Mouse (Mus musculus) activated CD4-positive, CD25-positive, alpha-beta regulatory T cell, adult 4 months (primary cell): ENCODE measurements around the gene Setd4. TPM values are rescaled to one million over a fixed set of nuclear protein-coding genes. Genes with fewer than 3 reads are reported as not detected.
"Not testable (repeated sequence)": the region's sequence is repeated elsewhere in the genome, so short reads cannot be mapped to it uniquely, and the experiment has no call there.

Experiments used
- ATAC-seq: one replicate; pipeline ENCODE4 v1.8.0; 2017
- polyA plus RNA-seq, 2 experiments: library from polyadenylated mRNA; unstranded; fragments of 100-300 nt; shearing (Covaris generic); gene quantifications; one replicate each; pipeline ENCODE4 v1.2.1; 2017

Setd4 gene
- 10 to 100 TPM; 28.0 to 42.8 TPM for polyA plus RNA-seq

DNA sequence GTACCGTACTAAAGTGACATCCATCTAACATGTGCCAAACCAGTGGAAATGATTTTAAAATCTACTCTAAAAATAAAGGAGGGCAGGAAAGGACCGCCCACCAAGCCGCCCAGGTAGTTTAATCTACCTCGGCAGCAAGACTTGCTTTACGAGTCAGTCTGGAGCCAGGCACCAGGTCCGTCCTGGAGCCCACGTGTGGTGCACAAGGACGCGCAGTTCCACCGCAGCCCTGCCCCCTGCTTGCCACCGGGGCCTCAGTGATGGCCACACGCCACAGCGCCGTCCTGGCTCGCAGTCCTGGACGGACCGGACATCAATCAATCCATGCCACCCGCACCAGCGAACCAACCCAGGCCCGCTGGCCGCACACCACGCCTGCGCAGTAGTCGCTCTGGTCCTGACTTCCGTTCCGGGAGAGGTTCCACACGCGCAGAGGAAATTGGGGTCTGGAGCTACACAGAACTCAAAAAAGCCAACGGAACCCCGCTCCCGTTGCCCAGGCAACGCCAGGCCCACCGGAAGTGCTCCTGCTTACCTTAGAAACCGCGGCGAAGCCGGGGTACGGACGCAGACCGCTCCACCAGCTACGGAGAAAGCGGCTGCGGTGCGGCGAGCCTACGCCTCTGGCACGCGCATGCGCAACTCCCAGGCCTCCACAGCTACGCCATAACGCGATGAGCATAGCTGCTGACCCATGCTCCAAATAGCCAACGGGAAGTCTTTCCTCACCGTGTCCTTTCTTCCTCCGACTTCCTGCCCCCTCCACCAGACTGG lies at the start of gene Setd4:
Setd4 (minus strand) TSS at position 625 of the 774 bp plus-strand sequence.
- ATAC-seq: peak; percentile 71

GRCm38 (mm10) chr16:93648441-93649183 lies 44.7 kb upstream of the Setd4 start:
- ATAC-seq: no peak

- ATAC-seq: no peak
Observed at GRCm38 (mm10) chr16:93644006-93644405, 40.1 kb upstream of the Setd4 start.

GRCm38 (mm10) chr16:93627761-93628400 lies 24.0 kb upstream of the Setd4 start, which contains the start of gene Gm5678:
TSS of gene Gm5678 (plus strand) at chr16:93628097.
- ATAC-seq: no peak

DNA sequence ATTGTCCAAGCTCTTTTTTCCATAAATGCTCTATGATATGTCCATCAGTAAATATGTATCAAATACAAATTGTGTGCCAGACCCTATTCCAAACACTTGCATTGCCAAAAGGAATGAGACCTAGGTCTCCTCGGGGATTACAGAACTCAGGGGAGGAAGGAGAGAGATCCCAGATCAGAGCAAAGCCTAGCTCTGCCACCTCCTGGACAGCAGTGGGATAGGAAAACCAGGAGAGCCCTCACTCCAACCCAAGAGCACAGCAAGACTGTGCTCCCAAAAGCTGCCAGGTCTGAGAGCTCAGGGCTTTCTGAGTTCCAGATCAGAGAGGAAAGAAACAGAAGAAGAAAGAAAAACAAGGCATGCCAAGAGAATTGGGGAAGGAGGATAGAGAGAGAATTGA lies 22.9 kb upstream of the Setd4 start:
- no peak for ATAC-seq

DNA sequence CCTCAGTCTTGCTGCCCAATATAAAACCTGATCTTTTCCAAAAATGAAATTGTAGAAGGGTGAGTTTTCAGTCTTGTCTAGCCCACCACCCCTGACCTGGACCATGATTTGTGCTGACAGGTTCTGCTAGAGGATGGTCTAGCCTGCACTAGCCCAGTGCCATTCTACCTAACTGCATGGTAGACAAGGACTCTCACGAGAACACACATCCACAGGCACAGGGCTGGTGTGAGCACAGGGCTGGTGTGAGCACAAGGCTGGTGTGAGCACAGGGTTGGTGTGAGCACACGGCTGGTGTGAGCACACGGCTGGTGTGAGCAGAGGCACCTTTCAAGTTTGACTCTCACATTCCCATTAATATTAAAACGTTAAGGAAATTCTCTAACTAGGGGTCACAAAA lies 20.8 kb upstream of the Setd4 start:
- no peak for ATAC-seq

DNA sequence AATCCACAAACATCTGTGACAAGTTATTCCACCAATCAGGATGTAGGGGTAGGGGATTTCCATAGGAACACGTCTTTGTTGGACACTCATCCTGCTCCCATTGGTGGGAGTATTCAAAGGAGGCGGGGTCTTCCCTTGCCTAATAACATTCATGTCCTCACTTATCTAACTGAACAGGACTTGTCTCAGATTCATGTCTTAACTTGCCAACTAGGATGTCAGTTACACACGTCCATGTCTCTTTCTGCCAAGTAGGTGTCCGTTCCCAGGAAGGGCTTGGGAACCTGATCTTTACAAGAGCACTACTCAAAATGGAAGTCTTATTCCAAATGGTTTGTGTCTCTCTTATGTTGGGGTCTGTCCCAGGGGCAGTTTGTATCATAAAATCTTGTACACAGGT lies 19.9 kb upstream of the Setd4 start:
- ATAC-seq: not testable (repeated sequence)

DNA sequence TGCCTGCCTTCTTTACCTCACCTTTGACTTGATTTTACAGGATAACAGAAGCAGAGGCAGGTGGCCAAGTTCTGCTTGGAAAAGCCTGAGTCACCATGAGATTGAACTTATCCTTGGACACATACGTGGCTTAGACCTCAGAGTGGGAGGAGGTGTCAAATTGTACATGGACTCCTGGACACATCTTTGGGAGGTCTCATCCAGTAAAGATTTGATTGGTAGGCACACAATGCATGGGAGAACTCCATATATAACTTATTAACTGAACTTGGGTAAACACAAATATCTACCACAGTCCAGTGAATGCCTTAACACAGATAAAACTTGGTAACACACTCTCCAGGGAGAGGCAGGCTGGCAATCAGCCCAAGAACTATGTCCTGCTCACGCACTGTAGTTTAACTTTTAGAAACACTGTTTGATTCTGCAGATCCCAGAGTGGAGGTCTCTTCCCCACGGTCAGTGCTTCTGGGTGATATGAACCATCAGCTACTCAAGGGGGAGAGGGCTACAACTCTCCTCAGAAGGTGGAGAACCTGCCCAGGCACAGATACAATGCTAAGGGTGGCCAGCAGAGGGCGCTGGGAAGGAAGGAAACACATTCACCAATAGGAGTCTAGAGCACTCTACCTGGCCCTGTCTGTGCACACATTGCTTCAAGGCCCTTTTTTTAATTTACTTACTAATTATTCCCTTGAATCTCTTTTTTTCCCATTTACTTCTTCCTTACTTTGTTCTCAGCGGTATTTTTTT lies 11.4 kb upstream of the Setd4 start:
- peak; percentile 95 for ATAC-seq

DNA sequence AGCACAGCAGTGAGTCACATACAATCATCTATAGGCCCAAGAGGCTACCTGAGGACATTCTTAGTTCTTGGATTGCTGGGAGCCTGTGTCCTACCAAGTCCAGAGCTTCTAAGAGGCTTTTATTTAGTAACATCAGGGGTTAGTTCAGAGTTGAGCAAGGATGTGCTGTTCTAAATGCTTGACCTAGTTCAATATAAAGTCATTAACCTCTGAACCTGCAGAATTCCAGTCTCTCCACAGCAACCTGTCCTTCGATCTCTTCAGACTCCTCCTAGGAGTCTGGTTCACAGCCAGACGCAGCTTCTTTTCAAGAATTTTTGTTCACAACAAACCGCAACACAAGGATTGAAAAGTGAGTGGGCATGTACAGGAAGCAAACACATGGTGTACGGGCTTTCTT lies 7.1 kb upstream of the Setd4 start:
- no peak for ATAC-seq

- no peak for ATAC-seq
Observed at GRCm38 (mm10) chr16:93609796-93610195, 5.9 kb upstream of the Setd4 start.

DNA sequence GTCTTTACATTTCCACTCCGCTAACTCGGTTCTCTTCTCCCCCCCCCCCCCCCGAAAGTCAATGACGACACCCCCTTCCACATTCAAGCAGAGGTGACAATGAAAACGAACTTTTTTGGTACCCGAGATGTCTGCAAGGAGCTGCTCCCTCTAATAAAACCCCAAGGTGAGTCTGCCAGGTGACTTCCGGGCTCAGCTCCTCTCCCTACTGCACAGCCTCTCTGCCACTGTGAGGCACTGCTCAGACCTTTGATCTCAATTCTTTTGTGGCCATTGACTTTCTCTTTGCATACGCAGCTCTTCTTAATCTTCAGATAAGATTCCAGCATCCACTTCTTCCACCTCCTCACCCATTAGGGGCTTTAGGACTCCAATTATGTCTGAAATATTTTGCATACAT lies 4.9 kb upstream of the Setd4 start:
- no peak for ATAC-seq

DNA sequence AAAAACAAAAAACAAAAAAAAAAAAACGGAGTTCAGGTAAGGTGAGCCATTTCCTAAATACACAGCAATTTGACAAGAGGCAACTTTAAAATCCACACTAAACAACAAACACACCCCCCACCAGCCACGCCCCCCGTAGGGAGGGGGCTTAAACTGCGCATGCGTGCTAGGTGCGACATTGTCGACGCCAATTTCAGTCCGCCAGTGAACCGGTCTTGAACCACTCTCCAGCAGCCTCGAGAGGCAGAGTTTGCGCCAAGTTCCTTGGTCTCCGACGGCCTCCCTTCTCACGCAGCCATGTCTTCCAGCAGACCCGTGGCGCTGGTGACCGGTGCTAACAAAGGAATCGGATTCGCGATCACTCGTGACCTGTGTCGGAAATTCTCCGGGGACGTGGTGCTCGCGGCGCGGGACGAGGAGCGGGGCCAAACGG lies 3.8 kb upstream of the Setd4 start:
- ATAC-seq: peak; percentile 60

- ATAC-seq: no peak
Observed at GRCm38 (mm10) chr16:93606146-93606545, 2.3 kb upstream of the Setd4 start.

GRCm38 (mm10) chr16:93605553-93605952 lies 1.7 kb upstream of the Setd4 start, which contains the start of gene Cbr1:
TSS of gene Cbr1 (plus strand) at chr16:93605853.
- no peak for ATAC-seq

DNA sequence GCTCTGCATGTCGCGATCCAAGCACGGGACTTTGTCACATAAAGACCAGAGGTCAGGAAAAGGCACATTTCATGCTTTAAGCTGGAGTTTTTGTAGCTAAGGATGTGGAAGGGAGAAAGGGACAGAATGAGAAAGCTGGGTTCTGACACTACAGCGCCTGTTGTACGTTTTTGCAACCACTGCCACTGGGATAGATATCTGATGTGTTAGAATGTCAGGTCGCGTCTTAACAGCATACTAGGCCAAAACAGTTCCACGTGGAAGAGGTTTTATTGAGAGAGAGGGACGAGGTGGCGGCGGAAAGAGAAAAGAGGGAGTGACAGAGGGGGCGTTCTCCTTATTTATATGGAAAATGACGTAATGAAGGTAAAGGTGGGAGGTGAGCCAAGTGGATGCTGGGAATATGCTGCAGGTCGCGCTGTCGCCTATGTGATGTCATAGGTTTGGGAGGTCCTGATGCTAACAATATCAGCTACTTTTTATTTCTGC lies 662 bp upstream of the Setd4 start:
- no peak for ATAC-seq

DNA sequence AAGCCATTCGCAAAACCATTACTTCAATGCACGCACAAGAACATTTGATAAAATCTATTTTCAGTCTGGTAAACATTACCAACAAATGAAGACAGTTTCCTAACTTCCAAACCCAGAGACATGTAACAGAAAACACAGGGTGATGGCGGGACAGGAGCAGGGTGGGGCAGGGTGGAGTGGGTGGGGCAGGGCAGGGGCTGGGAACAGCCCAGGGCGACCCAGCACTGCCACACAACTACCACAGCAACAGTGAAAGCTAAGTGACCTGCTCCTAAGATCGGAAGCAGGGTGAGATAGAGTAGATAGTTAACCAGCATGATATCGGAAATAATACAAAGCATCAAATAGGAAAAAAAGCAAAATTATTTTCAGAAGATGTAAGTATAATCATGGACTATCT lies 4.4 kb downstream of the Setd4 start:
- ATAC-seq: no peak

GRCm38 (mm10) chr16:93597551-93597950 lies 6.3 kb downstream of the Setd4 start:
- no peak for ATAC-seq

DNA sequence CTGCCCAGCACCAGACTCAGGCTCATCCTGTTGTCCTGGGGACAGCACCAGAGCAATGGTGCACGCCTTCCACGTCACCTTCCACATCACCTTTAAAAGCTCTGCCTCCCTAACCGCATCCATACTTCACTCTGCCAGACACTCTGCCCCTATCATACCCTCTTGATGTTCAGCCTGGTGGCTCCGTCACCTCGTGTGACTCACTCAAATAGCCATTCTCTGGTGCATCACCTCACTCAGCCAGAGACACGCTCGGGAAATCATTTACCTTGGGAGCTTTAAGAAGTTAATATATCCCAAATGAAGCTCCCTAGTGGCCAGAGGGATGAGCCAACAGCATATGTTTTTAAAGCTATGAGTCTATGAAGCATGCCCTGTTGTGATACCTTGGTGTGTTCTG lies 7.1 kb downstream of the Setd4 start:
- ATAC-seq: no peak

DNA sequence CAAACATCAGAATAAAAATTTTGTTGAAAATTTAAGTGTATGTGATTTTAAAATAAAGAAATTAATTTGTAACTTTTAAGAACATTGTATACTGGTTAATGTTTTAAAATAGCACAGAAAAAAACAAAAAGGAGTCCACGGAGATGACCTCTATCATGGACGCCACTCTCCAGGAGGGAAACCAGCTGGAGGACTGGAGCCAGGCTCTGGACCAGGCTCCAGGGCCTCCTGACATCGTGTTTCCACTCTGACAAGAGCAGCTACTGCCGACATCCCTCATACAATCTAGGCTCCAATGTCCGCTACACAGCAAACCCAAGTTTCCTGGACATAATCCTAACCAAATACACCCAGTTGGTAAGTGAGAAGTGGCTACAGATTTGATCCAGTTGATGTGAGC lies 8.1 kb downstream of the Setd4 start:
- no peak for ATAC-seq

DNA sequence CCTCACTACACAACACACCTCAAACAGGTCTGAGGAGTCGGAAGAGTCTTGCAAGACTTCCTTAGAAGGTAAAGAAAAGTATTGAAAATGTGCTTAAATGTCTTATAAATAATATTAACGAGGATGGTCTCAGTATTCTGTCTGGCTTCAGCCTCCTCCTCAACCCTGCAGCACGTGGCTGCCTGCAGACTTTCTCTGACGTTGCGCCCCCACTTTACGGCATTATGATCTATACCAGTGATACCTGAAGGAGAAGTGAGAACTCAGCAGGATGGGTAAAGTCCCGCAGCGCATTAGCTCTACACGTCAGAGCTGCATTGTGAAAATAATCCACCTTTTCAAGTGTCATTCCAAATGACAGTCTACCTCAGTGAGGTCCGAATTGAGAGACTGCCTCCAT lies 9.4 kb downstream of the Setd4 start:
- no peak for ATAC-seq

DNA sequence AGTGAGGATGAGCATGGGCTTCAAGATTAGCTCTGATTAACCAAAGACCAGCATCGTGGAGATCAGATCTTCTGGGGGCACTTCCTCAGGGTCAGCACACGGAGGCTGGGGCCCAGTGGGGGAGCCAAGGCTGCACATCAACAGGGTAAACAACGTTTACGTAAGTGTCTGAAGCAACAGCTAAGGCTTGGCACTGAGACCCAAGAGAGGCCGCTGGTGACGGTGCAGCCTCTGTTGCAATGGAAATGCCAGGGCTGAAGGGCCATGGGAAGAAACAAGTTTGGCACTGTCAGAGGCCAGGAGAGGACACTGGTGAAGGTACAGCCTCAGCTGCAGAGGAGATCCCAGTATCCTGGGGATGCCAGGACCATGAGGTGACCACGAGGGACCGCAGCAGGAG lies 10.5 kb downstream of the Setd4 start:
- ATAC-seq: no peak

DNA sequence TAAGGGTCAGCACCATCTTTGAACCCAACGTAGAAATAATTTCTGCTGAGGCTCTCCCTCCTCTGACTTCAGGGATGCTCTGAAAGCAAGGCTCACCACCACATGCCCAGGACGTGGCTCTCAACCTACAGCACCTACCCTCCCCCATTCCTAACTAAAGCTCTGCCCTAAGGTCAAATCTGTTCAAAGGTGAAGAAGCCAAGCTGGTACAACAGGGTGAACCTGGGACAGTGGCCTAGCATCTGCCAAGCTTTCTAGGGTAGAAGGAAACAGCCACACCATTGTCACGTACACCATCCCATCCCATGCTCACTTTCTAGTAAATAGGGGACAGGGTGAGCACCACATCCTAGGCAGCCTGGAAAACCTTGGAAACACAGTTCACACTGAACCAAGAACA lies 11.2 kb downstream of the Setd4 start:
- no peak for ATAC-seq
